Mouse (Mus musculus) kidney, embryonic 14.5 days (tissue): ENCODE data around the gene Smok3a. TPM values are rescaled to one million over a fixed set of nuclear protein-coding genes. Genes with fewer than 3 reads are reported as not detected.
"Not testable (repeated sequence)": the region's sequence is repeated elsewhere in the genome, so short reads cannot be mapped to it uniquely, and the experiment has no call there.

Experiments
- ATAC-seq: fragments of 200-750 bp; cut with Nextera tagmentation; 2 replicates; pipeline ENCODE4 v1.8.0; 2017; ENCODE audit warnings: moderate number of reproducible peaks, mild to moderate bottlenecking, moderate TSS enrichment, moderate library complexity; ENCODE audit not compliant: low FRiP score, low TSS enrichment
- H3K27ac ChIP-seq: fragments of 300-500 bp; sonication (generic); 2 replicates; pipeline ENCODE4 v1.5.1; 2014; ENCODE audit warnings: low read depth, mild to moderate bottlenecking, low read length, moderate library complexity, mixed read lengths
- H3K27me3 ChIP-seq: fragments of 300-500 bp; sonication (generic); 2 replicates; pipeline ENCODE4 v1.6.1; 2014; ENCODE audit warnings: mild to moderate bottlenecking, low read length; ENCODE audit not compliant: control insufficient read depth, insufficient read depth
- H3K36me3 ChIP-seq: fragments of 300-500 bp; sonication (generic); 2 replicates; pipeline ENCODE4 v1.6.1; 2014; ENCODE audit warnings: low read length, mixed read lengths; ENCODE audit not compliant: control insufficient read depth, insufficient read depth
- H3K4me1 ChIP-seq: fragments of 300-500 bp; sonication (generic); 2 replicates; pipeline ENCODE4 v1.6.1; 2014; ENCODE audit warnings: low read length, mixed read lengths; ENCODE audit not compliant: control insufficient read depth, insufficient read depth
- H3K4me2 ChIP-seq: fragments of 300-500 bp; sonication (generic); replicated peaks from 2 replicates; pipeline ENCODE4 v1.6.1; 2014; ENCODE audit warnings: low read depth, mild to moderate bottlenecking, low read length
- H3K4me3 ChIP-seq: fragments of 300-500 bp; sonication (generic); 2 replicates; pipeline ENCODE4 v1.5.1; 2014; ENCODE audit warnings: mild to moderate bottlenecking, low read length
- H3K9ac ChIP-seq: fragments of 300-500 bp; sonication (generic); 2 replicates; pipeline ENCODE4 v1.6.1; 2014; ENCODE audit warnings: low read depth, mild to moderate bottlenecking, low read length, moderate library complexity
- H3K9me3 ChIP-seq: fragments of 300-500 bp; sonication (generic); 2 replicates; pipeline ENCODE4 v1.6.1; 2016; ENCODE audit warnings: low read length; ENCODE audit not compliant: control insufficient read depth
- WGBS: fragments of 180-500 bp; shearing (Covaris S2); extraction: QIAGEN DNeasy Blood & Tissue Kit; methylation state at CpG from one replicate; pipeline ENCODE4 v1.1.7; 2014; 5-methylcytosine and 5-hydroxymethylcytosine counted together
- polyA plus RNA-seq: library from polyadenylated mRNA; unstranded; fragments of >200 nt; fragmentation: Nextera tagmentation; extraction: Ambion mirVana; gene quantifications from 2 replicates; pipeline ENCODE4 v1.2.1, GENCODE M21; 2014

The Smok3a gene
- polyA plus RNA-seq, 1 experiment from 2014 or later = not detected

GRCm38 (mm10) chr5:138009437-138009836 lies 11.6 kb upstream of the Smok3a start:
- Histone ChIP-seq H3K27me3 (no peaks in the 10 kb centered on the region), H3K36me3 (no peaks in the 10 kb centered on the region), H3K4me1 (no peaks in the 10 kb centered on the region), H3K4me3 (no peak overlapping the region), H3K27ac (no peak overlapping the region), H3K9ac (no peak overlapping the region), H3K9me3 (no peaks in the 10 kb centered on the region; the same call in 1 of the 2 replicates), H3K4me2 (no peak overlapping the region)
- WGBS = 93% methylated on average over 5 of the region's 5 CpGs
- no peak for ATAC-seq

GRCm38 (mm10) chr5:138012382-138012781 lies 8.7 kb upstream of the Smok3a start:
- Histone ChIP-seq H3K4me2 (no peak overlapping the region), H3K36me3 (no peaks in the 10 kb centered on the region), H3K4me3 (no peak overlapping the region), H3K4me1 (no peaks in the 10 kb centered on the region), H3K9me3 (no peaks in the 10 kb centered on the region), H3K27me3 (no peaks in the 10 kb centered on the region), H3K9ac (no peak overlapping the region), H3K27ac (no peak overlapping the region)
- no peak for ATAC-seq
- WGBS = 86% methylated on average over 5 of the region's 5 CpGs

- Histone ChIP-seq H3K36me3 (no peaks in the 10 kb centered on the region), H3K4me3 (no peak overlapping the region), H3K27me3 (no peaks in the 10 kb centered on the region), H3K4me2 (no peak overlapping the region), H3K9me3 (no peaks in the 10 kb centered on the region), H3K27ac (no peak overlapping the region), H3K9ac (no peak overlapping the region), H3K4me1 (no peaks in the 10 kb centered on the region)
- no peak for ATAC-seq
- 91% methylated on average over 2 of the region's 2 CpGs for WGBS
These were observed 4.5 kb upstream of the Smok3a start for GRCm38 (mm10) chr5:138016530-138016929.

GRCm38 (mm10) chr5:138016997-138017396 lies 4.1 kb upstream of the Smok3a start:
- ATAC-seq = no peak
- Histone ChIP-seq H3K9ac (no peak overlapping the region), H3K4me3 (no peak overlapping the region), H3K36me3 (no peaks in the 10 kb centered on the region), H3K9me3 (no peaks in the 10 kb centered on the region), H3K4me1 (no peaks in the 10 kb centered on the region), H3K27me3 (no peaks in the 10 kb centered on the region), H3K27ac (no peak overlapping the region), H3K4me2 (no peak overlapping the region)

GRCm38 (mm10) chr5:138019577-138019976 lies 1.5 kb upstream of the Smok3a start:
- H3K4me3 ChIP-seq, H3K27ac ChIP-seq, H3K36me3 ChIP-seq, H3K4me1 ChIP-seq, ATAC-seq, H3K4me2 ChIP-seq, H3K27me3 ChIP-seq, H3K9ac ChIP-seq, H3K9me3 ChIP-seq: not testable (repeated sequence)
- 86% methylated on average over 3 of the region's 4 CpGs for WGBS

- not testable (repeated sequence) for H3K9me3 ChIP-seq, H3K4me3 ChIP-seq, H3K27me3 ChIP-seq, H3K4me2 ChIP-seq, H3K36me3 ChIP-seq, H3K4me1 ChIP-seq, H3K27ac ChIP-seq, ATAC-seq, H3K9ac ChIP-seq
- no CpG with 5 or more reads among the region's 5 CpGs for WGBS
These were observed 31.8 kb downstream of the Smok3a start, which contains the start of gene Smok3c for GRCm38 (mm10) chr5:138052894-138053293. Gene Smok3c, plus strand, starts transcription at chr5:138053194.

- Histone ChIP-seq H3K9me3 (no peaks in the 10 kb centered on the region), H3K4me3 (no peak overlapping the region), H3K27me3 (no peaks in the 10 kb centered on the region), H3K36me3 (no peaks in the 10 kb centered on the region), H3K4me1 (no peaks in the 10 kb centered on the region), H3K9ac (no peak overlapping the region), H3K27ac (no peak overlapping the region), H3K4me2 (no peak overlapping the region)
- WGBS = 89% methylated on average over 4 of the region's 4 CpGs
- no peak for ATAC-seq
These were observed 52.7 kb downstream of the Smok3a start for GRCm38 (mm10) chr5:138073803-138074202.

GRCm38 (mm10) chr5:138075684-138076083 lies 54.6 kb downstream of the Smok3a start:
- Histone ChIP-seq H3K9me3 (no peaks in the 10 kb centered on the region), H3K27ac (no peak overlapping the region), H3K4me1 (no peaks in the 10 kb centered on the region), H3K4me3 (no peak overlapping the region), H3K27me3 (no peaks in the 10 kb centered on the region), H3K9ac (no peak overlapping the region), H3K4me2 (no peak overlapping the region), H3K36me3 (no peaks in the 10 kb centered on the region)
- WGBS = 76% methylated on average over 3 of the region's 3 CpGs
- ATAC-seq = no peak

- Histone ChIP-seq H3K4me3 (no peak overlapping the region), H3K27ac (no peak overlapping the region), H3K9ac (no peak overlapping the region), H3K4me1 (no peaks in the 10 kb centered on the region), H3K27me3 (no peaks in the 10 kb centered on the region), H3K36me3 (no peaks in the 10 kb centered on the region), H3K9me3 (no peaks in the 10 kb centered on the region), H3K4me2 (no peak overlapping the region)
- 55% methylated on average over 2 of the region's 2 CpGs for WGBS
- ATAC-seq = no peak
These were observed 55.1 kb downstream of the Smok3a start for GRCm38 (mm10) chr5:138076148-138076547.

- no peaks in the 10 kb centered on the region for H3K9me3 ChIP-seq
- WGBS = 90% methylated on average over 5 of the region's 5 CpGs
- no peak for ATAC-seq
These were observed 59.4 kb downstream of the Smok3a start for GRCm38 (mm10) chr5:138080456-138080855.

More at GRCm38 (mm10) chr5:138080456-138080855, 59.4 kb downstream of the Smok3a start:
- Histone ChIP-seq H3K9ac (no peak overlapping the region), H3K4me2 (no peak overlapping the region), H3K27ac (no peak overlapping the region), H3K4me1 (no peaks in the 10 kb centered on the region), H3K36me3 (no peaks in the 10 kb centered on the region), H3K4me3 (no peak overlapping the region), H3K27me3 (no peaks in the 10 kb centered on the region)
